Comparison of ENCODE assay signal across 7 mouse cellular contexts in genomic region chr2:59162285-59162600, GRCm38 (mm10). TPM values are rescaled to one million over a fixed set of nuclear protein-coding genes. Genes with fewer than 3 reads are reported as not detected.
A peak's percentile ranks its signal among the peaks of the same experiment; 100 is the strongest.
DNase-seq lines count a peak whose midpoint lies in the region; ATAC-seq and TF ChIP-seq lines count a peak whose summit lies in the region.

No protein-coding gene starts in this region.

- H3K36me3 ChIP-seq in lung, embryonic 16.5 days (ENCODE audit: control insufficient read depth, insufficient read depth, low read length), result no peaks in the 10 kb centered on the region
- H3K36me3 ChIP-seq in forebrain, embryonic 14.5 days (ENCODE audit: control insufficient read depth, insufficient read depth, low read length), result no peaks in the 10 kb centered on the region
- H3K36me3 ChIP-seq in limb, embryonic 14.5 days (ENCODE audit: control insufficient read depth, insufficient read depth, low read length), result no peaks in the 10 kb centered on the region
- no peaks in the 10 kb centered on the region for H3K36me3 ChIP-seq in stomach, embryonic 15.5 days

- no peaks in the 10 kb centered on the region for H3K27me3 ChIP-seq in lung, embryonic 16.5 days (ENCODE audit: control insufficient read depth, insufficient read depth, low read depth, low read length)
- H3K27me3 ChIP-seq in forebrain, embryonic 14.5 days (replicated peaks; ENCODE audit: control insufficient read depth, insufficient read depth, low read length), result no peaks in the 10 kb centered on the region
- H3K27me3 ChIP-seq in limb, embryonic 14.5 days (ENCODE audit: control insufficient read depth, insufficient read depth, low read length), result no peaks in the 10 kb centered on the region
- H3K27me3 ChIP-seq in stomach, embryonic 15.5 days (replicated peaks), result no peaks in the 10 kb centered on the region

- peak overlapping the region; percentile 98 for H3K4me3 ChIP-seq in lung, embryonic 16.5 days (ENCODE audit: low read length)
- peak overlapping the region; percentile 92 for H3K4me3 ChIP-seq in forebrain, embryonic 14.5 days (ENCODE audit: low read depth, low read length)
- peak overlapping the region; percentile 93 for H3K4me3 ChIP-seq in limb, embryonic 14.5 days (replicated peaks; ENCODE audit: low read length)
- H3K4me3 ChIP-seq in stomach, embryonic 15.5 days (replicated peaks), result peak overlapping the region; percentile 77

- H3K9ac ChIP-seq in lung, embryonic 16.5 days (ENCODE audit: low read length), result peak overlapping the region; percentile 93
- peak overlapping the region; percentile 82 for H3K9ac ChIP-seq in forebrain, embryonic 14.5 days (ENCODE audit: low read length)
- peak overlapping the region; percentile 82 for H3K9ac ChIP-seq in limb, embryonic 14.5 days (ENCODE audit: low read depth, low read length, severe bottlenecking)
- H3K9ac ChIP-seq in stomach, embryonic 15.5 days, result no peak overlapping the region

- H3K9me3 ChIP-seq in lung, embryonic 16.5 days (ENCODE audit: control insufficient read depth, low read length), result no peaks in the 10 kb centered on the region
- H3K9me3 ChIP-seq in forebrain, embryonic 14.5 days (replicated peaks; ENCODE audit: control insufficient read depth, low read length), result no peaks in the 10 kb centered on the region
- no peaks in the 10 kb centered on the region for H3K9me3 ChIP-seq in limb, embryonic 14.5 days (ENCODE audit: control insufficient read depth, low read length)
- no peaks in the 10 kb centered on the region for H3K9me3 ChIP-seq in stomach, embryonic 15.5 days

- 16% methylated on average over 8 of the region's 8 CpGs for WGBS in lung, embryonic 16.5 days
- 28% methylated on average over 8 of the region's 8 CpGs for WGBS in forebrain, embryonic 14.5 days
- 41% methylated on average over 8 of the region's 8 CpGs for WGBS in limb, embryonic 14.5 days
- 21% methylated on average over 8 of the region's 8 CpGs for WGBS in stomach, embryonic 15.5 days

- ATAC-seq in lung, embryonic 16.5 days (ENCODE audit: low read depth), result no peak
- ATAC-seq in forebrain, embryonic 14.5 days, result no peak
- ATAC-seq in limb, embryonic 14.5 days (ENCODE audit: low FRiP score, low read depth), result no peak
- no peak for ATAC-seq in stomach, embryonic 15.5 days (ENCODE audit: insufficient read depth, low FRiP score, low read depth)

- peak overlapping the region; percentile 97; the same call in 1 of the 2 replicates for H3K27ac ChIP-seq in lung, embryonic 16.5 days (ENCODE audit: low read length)
- no peak overlapping the region for H3K27ac ChIP-seq in forebrain, embryonic 14.5 days (ENCODE audit: low read depth, low read length)
- no peak overlapping the region for H3K27ac ChIP-seq in limb, embryonic 14.5 days (replicated peaks; ENCODE audit: low read depth, low read length)
- no peak overlapping the region for H3K27ac ChIP-seq in stomach, embryonic 15.5 days

- H3K4me1 ChIP-seq in lung, embryonic 16.5 days (replicated peaks; ENCODE audit: control insufficient read depth, insufficient read depth, low read length), result peaks cover 17% of the 10 kb centered on the region; the same call in 1 of the 2 replicates
- H3K4me1 ChIP-seq in forebrain, embryonic 14.5 days (ENCODE audit: control insufficient read depth, insufficient read depth, low read length), result peaks cover 17% of the 10 kb centered on the region
- H3K4me1 ChIP-seq in limb, embryonic 14.5 days (ENCODE audit: control insufficient read depth, insufficient read depth, low read length), result peaks cover 8% of the 10 kb centered on the region
- peaks cover 7% of the 10 kb centered on the region; the same call in 1 of the 2 replicates for H3K4me1 ChIP-seq in stomach, embryonic 15.5 days

- H3K4me2 ChIP-seq in lung, embryonic 16.5 days (ENCODE audit: low read depth, low read length), result peak overlapping the region; percentile 73
- H3K4me2 ChIP-seq in forebrain, embryonic 14.5 days (ENCODE audit: low read length), result peak overlapping the region; percentile 81
- peak overlapping the region; percentile 65 for H3K4me2 ChIP-seq in limb, embryonic 14.5 days (replicated peaks; ENCODE audit: low read depth, low read length, severe bottlenecking)
- peak overlapping the region; percentile 94 for H3K4me2 ChIP-seq in stomach, embryonic 15.5 days

- DNase-seq in lung, postnatal 25 days (ENCODE audit: low spot score), result no peak
- DNase-seq in forebrain, embryonic 14.5 days (ENCODE audit: low spot score), result peak; percentile 22
- DNase-seq in limb, embryonic 14.5 days (ENCODE audit: low spot score), result no peak
- DNase-seq in right cerebral cortex, adult 18-20 months, result no peak
- DNase-seq in spleen, postnatal 4 days (ENCODE audit: low spot score in 2 of 2), result no peak

- no peak for TF ChIP-seq POLR2A in limb, embryonic 14.5 days (IDR thresholded peaks at IDR 0.05; ENCODE audit: borderline replicate concordance, extremely low read depth, insufficient read depth, insufficient read length)

RNA-seq across cellular contexts. Expression of gene Pkp4, which starts 1.6 kb away (rescaled TPM):
- 28.2 and 29.2 TPM in 2 replicates for polyA plus RNA-seq in lung, embryonic 16.5 days (2015; fragmentation: Nextera tagmentation; extraction: Ambion mirVana)
- 24.6 and 25.7 TPM in 2 replicates for polyA plus RNA-seq in forebrain, embryonic 14.5 days (2014; fragmentation: Nextera tagmentation; extraction: Ambion mirVana)
- 48.7 and 57.1 TPM in 2 replicates for polyA plus RNA-seq in limb, embryonic 14.5 days (2012; rRNA removed)
- 28.9 and 31.3 TPM in 2 replicates for polyA plus RNA-seq in limb, embryonic 14.5 days (2014; fragmentation: Nextera tagmentation; extraction: Ambion mirVana)
- 27.2 and 30.4 TPM in 2 replicates for polyA plus RNA-seq in stomach, embryonic 15.5 days (2015; fragmentation: Nextera tagmentation; extraction: Ambion mirVana)

RNA-seq across cellular contexts. Expression of gene Ccdc148, which starts 1.8 kb away (rescaled TPM):
- polyA plus RNA-seq in lung, embryonic 16.5 days (2015; fragmentation: Nextera tagmentation; extraction: Ambion mirVana), result 2.0 and 2.1 TPM in 2 replicates
- polyA plus RNA-seq in forebrain, embryonic 14.5 days (2014; fragmentation: Nextera tagmentation; extraction: Ambion mirVana), result 1.8 and 2.5 TPM in 2 replicates
- polyA plus RNA-seq in limb, embryonic 14.5 days (2012; rRNA removed), result 0.31 and 0.49 TPM in 2 replicates
- polyA plus RNA-seq in limb, embryonic 14.5 days (2014; fragmentation: Nextera tagmentation; extraction: Ambion mirVana), result 0.48 and 0.61 TPM in 2 replicates
- 0.89 and 1.3 TPM in 2 replicates for polyA plus RNA-seq in stomach, embryonic 15.5 days (2015; fragmentation: Nextera tagmentation; extraction: Ambion mirVana)
